Mouse (Mus musculus) lung, embryonic 15.5 days (tissue): ENCODE results near the gene P2rx2. TPM values are rescaled to one million over a fixed set of nuclear protein-coding genes. Genes with fewer than 3 reads are reported as not detected.

Experiments
- ATAC-seq: fragments of 200-750 bp; cut with Nextera tagmentation; 2 replicates; pipeline ENCODE4 v1.8.0; 2017; ENCODE audit warnings: moderate number of reproducible peaks, borderline replicate concordance; ENCODE audit not compliant: low FRiP score, low TSS enrichment; ENCODE audit errors: extremely low read depth
- H3K27ac ChIP-seq: fragments of 300-500 bp; sonication (generic); 2 replicates; pipeline ENCODE4 v1.5.1; 2015; ENCODE audit warnings: moderate library complexity, mild to moderate bottlenecking, inconsistent platforms
- H3K27me3 ChIP-seq: fragments of 300-500 bp; sonication (generic); 2 replicates; pipeline ENCODE4 v1.6.1; 2015; ENCODE audit warnings: inconsistent platforms
- H3K36me3 ChIP-seq: fragments of 300-500 bp; sonication (generic); 2 replicates; pipeline ENCODE4 v1.6.1; 2015; ENCODE audit warnings: inconsistent platforms
- H3K4me1 ChIP-seq: fragments of 300-500 bp; sonication (generic); 2 replicates; pipeline ENCODE4 v1.6.1; 2015; ENCODE audit warnings: inconsistent platforms
- H3K4me2 ChIP-seq: fragments of 300-500 bp; sonication (generic); 2 replicates; pipeline ENCODE4 v1.6.1; 2015; ENCODE audit warnings: inconsistent platforms, mild to moderate bottlenecking, moderate library complexity
- H3K4me3 ChIP-seq: fragments of 300-500 bp; sonication (generic); 2 replicates; pipeline ENCODE4 v1.5.1; 2015; ENCODE audit warnings: mild to moderate bottlenecking, inconsistent platforms
- H3K9ac ChIP-seq: fragments of 300-500 bp; sonication (generic); 2 replicates; pipeline ENCODE4 v1.6.1; 2015; ENCODE audit warnings: inconsistent platforms
- H3K9me3 ChIP-seq: fragments of 300-500 bp; sonication (generic); 2 replicates; pipeline ENCODE4 v1.6.1; 2016; ENCODE audit warnings: inconsistent platforms
- WGBS: fragments of 180-500 bp; shearing (Covaris S2); methylation state at CpG from one replicate; pipeline ENCODE4 v1.1.7; 2015; 5-methylcytosine and 5-hydroxymethylcytosine counted together
- polyA plus RNA-seq: library from polyadenylated mRNA; unstranded; fragments of >200 nt; fragmentation: Nextera tagmentation; extraction: Ambion mirVana; gene quantifications from 2 replicates; pipeline ENCODE4 v1.2.1, GENCODE M21; 2015

P2rx2 gene
- polyA plus RNA-seq, 1 experiment from 2014 or later = 15.1 TPM

DNA sequence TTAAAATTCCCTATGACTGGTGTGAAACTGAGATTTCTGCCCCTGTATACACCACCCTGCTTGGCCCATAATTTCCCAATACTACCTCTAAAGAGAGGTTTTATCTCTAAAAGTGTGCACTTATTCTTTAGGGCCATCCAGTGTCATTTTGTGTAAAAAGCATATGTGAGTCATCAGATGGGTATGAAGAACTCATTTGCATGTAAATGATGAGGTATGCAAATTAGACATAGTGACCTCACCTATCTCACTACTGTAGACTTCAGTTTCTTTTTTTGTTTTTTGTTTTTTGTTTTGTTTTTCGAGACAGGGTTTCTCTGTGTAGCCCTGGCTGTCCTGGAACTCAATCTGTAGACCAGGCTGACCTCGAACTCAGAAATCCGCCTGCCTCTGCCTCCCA is 29.9 kb downstream of the P2rx2 start:
- Histone ChIP-seq H3K27ac (no peak overlapping the region), H3K4me1 (no peaks in the 10 kb centered on the region), H3K9ac (no peak overlapping the region), H3K36me3 (peaks cover 69% of the 10 kb centered on the region), H3K27me3 (no peaks in the 10 kb centered on the region), H3K9me3 (no peaks in the 10 kb centered on the region), H3K4me3 (no peak overlapping the region), H3K4me2 (no peak overlapping the region)
- WGBS = 90% methylated on average over 3 of the region's 3 CpGs
- ATAC-seq = no peak

- peaks cover 85% of the 10 kb centered on the region for H3K36me3 ChIP-seq
- WGBS = 95% methylated on average over 7 of the region's 7 CpGs
- H3K27me3 ChIP-seq = no peaks in the 10 kb centered on the region
Measured at GRCm38 (mm10) chr5:110308861-110309260, 34.2 kb downstream of the P2rx2 start.

DNA sequence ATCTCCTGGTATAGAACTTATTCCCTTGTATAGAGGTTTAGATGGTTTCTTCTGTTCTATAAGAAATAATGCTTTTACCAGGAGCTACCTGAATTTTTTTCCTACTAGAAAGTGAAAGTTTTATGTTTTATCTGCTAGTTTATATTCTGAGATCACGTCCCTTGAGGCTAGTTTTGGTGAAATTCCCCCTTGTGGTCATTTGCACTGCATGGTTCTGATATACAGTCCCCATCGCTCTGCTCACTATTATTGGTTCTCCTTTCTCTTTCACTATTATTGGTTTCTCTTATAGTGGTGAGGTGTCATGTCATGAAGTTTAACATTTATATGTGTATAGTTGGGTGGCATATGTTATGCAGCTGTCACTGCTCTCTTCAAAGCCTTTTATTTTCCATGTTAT is 42.4 kb downstream of the P2rx2 start:
- Histone ChIP-seq H3K4me3 (no peak overlapping the region), H3K27ac (no peak overlapping the region), H3K9ac (no peak overlapping the region), H3K27me3 (no peaks in the 10 kb centered on the region), H3K4me1 (no peaks in the 10 kb centered on the region), H3K36me3 (peaks cover 82% of the 10 kb centered on the region), H3K9me3 (no peaks in the 10 kb centered on the region), H3K4me2 (no peak overlapping the region)
- ATAC-seq = no peak
- WGBS = 86% methylated on average over 2 of the region's 2 CpGs

More at GRCm38 (mm10) chr5:110308861-110309260, 34.2 kb downstream of the P2rx2 start:
- Histone ChIP-seq H3K4me2 (no peak overlapping the region), H3K4me3 (no peak overlapping the region), H3K9ac (no peak overlapping the region), H3K9me3 (no peaks in the 10 kb centered on the region), H3K4me1 (no peaks in the 10 kb centered on the region), H3K27ac (no peak overlapping the region)
- ATAC-seq = no peak

DNA sequence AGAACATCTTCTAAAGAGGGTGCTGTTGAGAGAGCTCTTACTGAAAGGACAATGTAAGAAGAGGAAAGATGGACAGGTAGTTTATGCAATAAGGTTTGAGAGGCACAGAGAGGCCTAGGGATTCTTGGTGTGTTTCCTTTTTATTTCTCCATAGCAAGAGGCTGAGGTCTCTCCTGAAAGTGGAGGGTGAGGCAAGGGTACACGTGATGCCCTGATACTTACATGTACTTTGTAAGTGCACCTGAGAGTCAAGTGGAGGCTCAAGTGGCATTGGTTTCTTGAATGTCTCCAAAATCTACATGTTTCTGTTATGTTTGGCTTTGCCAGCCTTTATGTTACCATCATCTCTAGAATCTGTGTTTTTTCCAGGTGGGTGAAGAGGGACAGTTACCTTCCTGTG is 46.4 kb downstream of the P2rx2 start:
- no peak for ATAC-seq
- WGBS = 65% methylated on average over 1 of the region's 1 CpGs
- no peak overlapping the region for H3K4me3 ChIP-seq
- no peaks in the 10 kb centered on the region for H3K9me3 ChIP-seq
- no peak overlapping the region for H3K9ac ChIP-seq
- no peaks in the 10 kb centered on the region for H3K4me1 ChIP-seq
- no peaks in the 10 kb centered on the region for H3K27me3 ChIP-seq
- no peak overlapping the region for H3K4me2 ChIP-seq
- H3K36me3 ChIP-seq = peaks cover 78% of the 10 kb centered on the region
- H3K27ac ChIP-seq = no peak overlapping the region

- Histone ChIP-seq H3K27me3 (no peaks in the 10 kb centered on the region), H3K9me3 (no peaks in the 10 kb centered on the region), H3K36me3 (peaks cover 60% of the 10 kb centered on the region), H3K27ac (no peak overlapping the region), H3K4me2 (no peak overlapping the region), H3K4me3 (no peak overlapping the region), H3K9ac (no peak overlapping the region), H3K4me1 (peaks cover 9% of the 10 kb centered on the region)
- 89% methylated on average over 1 of the region's 1 CpGs for WGBS
- ATAC-seq = no peak
Measured at GRCm38 (mm10) chr5:110291649-110292048, 51.4 kb downstream of the P2rx2 start.

Other genes with a start within 250 kb of the P2rx2 start
- gene Gm35315, start 248.8 kb downstream of the P2rx2 start, polyA plus RNA-seq = 2.3 and 2.5 TPM in 2 replicates
- 3.5 and 4.2 TPM in 2 replicates for gene Plcxd1, start 243.2 kb downstream of the P2rx2 start, polyA plus RNA-seq
- 37.5 and 37.6 TPM in 2 replicates for gene Gtpbp6, start 235.0 kb downstream of the P2rx2 start, polyA plus RNA-seq
- 4.3 and 5.8 TPM in 2 replicates for gene Zfp605, start 233.1 kb downstream of the P2rx2 start, polyA plus RNA-seq
- 39.5 and 41.7 TPM in 2 replicates for gene Chfr, start 207.4 kb downstream of the P2rx2 start, polyA plus RNA-seq
- 18.0 and 22.0 TPM in 2 replicates for gene Golga3, start 166.5 kb downstream of the P2rx2 start, polyA plus RNA-seq
- 26.6 and 29.2 TPM in 2 replicates for gene Ankle2, start 112.2 kb downstream of the P2rx2 start, polyA plus RNA-seq
- 57.5 and 57.9 TPM in 2 replicates for gene Pgam5, start 73.3 kb downstream of the P2rx2 start, polyA plus RNA-seq
- 11.3 and 12.8 TPM in 2 replicates for gene Pxmp2, start 57.0 kb downstream of the P2rx2 start, polyA plus RNA-seq
- gene Pole, start 56.9 kb downstream of the P2rx2 start, polyA plus RNA-seq = 35.2 and 36.0 TPM in 2 replicates
- 1.9 and 2.8 TPM in 2 replicates for gene Lrcol1, start 1.5 kb upstream of the P2rx2 start, polyA plus RNA-seq
- gene Fbrsl1, start 105.3 kb upstream of the P2rx2 start, polyA plus RNA-seq = 10.6 and 12.7 TPM in 2 replicates
- gene Galnt9, start 201.1 kb upstream of the P2rx2 start, polyA plus RNA-seq = 0.19 and 0.25 TPM in 2 replicates